Mouse (Mus musculus) monocyte, adult 2 months (primary cell): ENCODE measurements around the gene Mapk12.

Experiments
- DNase-seq, 2 experiments: peaks; one replicate each; pipeline ENCODE4 v3.0.0; 2022; ENCODE audit warnings: low spot score in 2 of 2, low read depth in 1 of 2

Mapk12 gene

GRCm38 (mm10) chr15:89140659-89141252, at the start of gene Mapk12:
TSS of gene Mapk12 (minus strand) at chr15:89140703.
- no peak for DNase-seq

DNA sequence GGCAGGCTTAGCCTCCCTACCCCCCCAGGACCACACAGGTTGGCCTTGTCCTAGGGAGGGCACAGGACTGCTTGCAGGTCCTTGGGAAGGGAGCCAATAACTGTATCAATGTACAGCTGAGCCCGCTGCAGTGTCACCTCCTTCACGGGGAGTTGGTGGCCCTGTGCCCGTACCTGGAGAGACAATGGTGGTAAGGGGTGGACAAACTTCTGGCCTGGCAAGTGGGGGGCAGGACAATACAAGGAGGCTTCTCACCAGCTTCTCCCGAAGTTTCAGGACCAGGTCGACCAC, 44.4 kb upstream of the Mapk12 start:
- no peak for DNase-seq

- DNase-seq: no peak
Observed at GRCm38 (mm10) chr15:89184141-89184936, 43.8 kb upstream of the Mapk12 start.

DNA sequence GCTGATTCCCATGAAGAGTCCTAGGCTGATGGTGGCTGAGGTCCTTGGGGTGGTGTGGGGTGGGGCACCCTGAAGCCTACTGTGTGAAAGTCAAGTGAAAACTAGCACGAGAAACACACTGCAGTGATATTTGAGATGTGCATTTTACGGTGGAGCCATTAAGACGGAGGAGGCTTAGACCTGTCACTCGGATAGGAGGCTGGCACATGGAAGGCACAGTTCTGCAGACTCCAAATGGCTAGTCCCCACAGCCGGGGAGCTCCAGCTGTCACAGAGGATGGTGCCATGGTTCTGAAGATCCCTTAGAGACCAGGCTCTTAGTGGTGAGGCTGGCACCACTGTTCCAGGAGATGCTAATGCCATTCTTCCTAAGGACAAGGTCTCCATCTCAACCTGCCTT, 42.3 kb upstream of the Mapk12 start:
- DNase-seq: no peak

DNA sequence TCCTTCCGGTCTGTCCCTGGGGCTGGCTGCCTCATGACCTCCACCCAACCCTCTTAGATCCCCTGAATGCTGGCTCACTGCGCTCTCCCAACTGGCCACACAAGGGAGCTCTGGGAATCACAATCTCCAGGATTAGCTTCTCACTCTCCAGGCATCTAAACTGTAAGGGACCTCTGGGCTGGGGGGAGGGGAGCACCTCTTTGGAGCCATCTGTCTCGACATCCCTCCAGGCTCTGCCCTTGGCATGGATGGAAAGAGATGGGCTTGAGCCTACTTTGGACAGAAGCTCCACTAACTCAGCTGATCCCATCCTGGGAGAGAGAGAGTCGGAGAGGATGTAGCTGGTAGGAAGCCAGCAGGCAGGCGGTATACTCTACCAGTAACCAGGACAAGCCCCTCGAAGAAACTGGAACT, 41.8 kb upstream of the Mapk12 start:
- DNase-seq: no peak

GRCm38 (mm10) chr15:89181561-89182270, 41.2 kb upstream of the Mapk12 start:
- no peak for DNase-seq

GRCm38 (mm10) chr15:89180571-89181229, 40.2 kb upstream of the Mapk12 start, which contains the start of gene Plxnb2:
TSS of gene Plxnb2 (minus strand) at chr15:89180788.
- peak in 1 of 2 experiments; percentile 68 for DNase-seq

DNA sequence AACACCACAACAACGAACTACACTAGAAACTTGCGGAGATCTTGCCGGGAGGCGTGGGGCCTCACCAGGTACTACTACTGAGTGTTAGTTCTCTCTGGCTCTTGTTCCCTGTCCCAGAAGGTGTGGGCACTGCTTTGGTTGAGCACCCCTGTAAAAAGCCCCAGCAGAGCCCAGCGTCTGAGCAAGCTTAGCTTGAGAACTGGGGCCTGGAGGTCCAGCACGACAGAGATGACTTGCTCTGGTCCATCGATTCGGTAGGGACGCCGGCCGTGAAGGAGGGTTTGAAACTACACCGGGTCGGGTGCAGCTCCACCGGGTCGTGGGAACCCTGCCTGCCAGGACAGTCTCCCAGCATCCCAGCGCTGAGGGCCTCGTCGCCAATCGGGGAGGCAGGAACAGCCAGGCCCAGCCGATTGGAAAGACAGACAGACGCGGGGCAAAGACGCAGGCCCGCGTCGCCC, 39.6 kb upstream of the Mapk12 start:
- no peak for DNase-seq

DNA sequence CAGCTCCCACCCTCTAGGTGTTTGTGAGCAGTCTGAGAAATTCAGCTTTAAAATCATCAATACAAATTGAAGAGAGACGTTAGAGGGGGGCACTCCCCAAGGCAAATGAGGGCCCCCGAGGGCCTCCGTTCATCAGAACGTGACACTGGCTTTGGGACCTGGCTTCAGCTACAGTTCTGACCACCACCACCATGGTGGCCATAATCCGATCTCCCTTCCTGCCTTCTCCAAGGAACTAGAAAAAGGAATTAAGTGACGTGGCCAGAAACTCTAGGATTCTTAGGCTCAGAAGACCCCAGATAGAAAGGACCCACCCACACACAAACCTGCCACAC, 39.1 kb upstream of the Mapk12 start:
- DNase-seq: no peak

GRCm38 (mm10) chr15:89178954-89179629, 38.6 kb upstream of the Mapk12 start:
- peak in 1 of 2 experiments; percentile 31 for DNase-seq

- no peak for DNase-seq
Observed at GRCm38 (mm10) chr15:89178260-89178860, 37.9 kb upstream of the Mapk12 start.

- DNase-seq: peak; percentile 64 to 67
Observed at GRCm38 (mm10) chr15:89177576-89178259, 37.2 kb upstream of the Mapk12 start.

DNA sequence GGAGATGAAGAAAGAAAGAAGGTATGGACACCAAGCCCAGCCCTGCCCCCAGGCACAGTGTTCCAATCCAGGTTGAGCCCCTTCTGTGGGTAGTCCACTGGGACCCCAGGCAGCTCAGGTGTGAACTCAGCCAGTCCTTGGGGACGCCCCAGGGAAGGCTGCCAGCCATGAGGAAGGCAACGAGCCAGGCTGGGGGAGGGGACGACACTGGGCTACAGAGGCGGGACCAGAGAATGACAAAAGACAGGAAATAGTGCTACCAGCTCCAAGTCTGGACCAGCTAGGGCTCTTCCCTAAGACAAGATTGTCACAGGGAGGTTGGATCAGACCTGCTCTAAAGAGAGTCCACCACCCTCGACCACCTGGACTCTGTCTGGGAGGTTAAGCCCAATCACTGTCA, 36.6 kb upstream of the Mapk12 start:
- peak in 1 of 2 experiments; percentile 64 for DNase-seq

- no peak for DNase-seq
Observed at GRCm38 (mm10) chr15:89175411-89176155, 35.1 kb upstream of the Mapk12 start.

DNA sequence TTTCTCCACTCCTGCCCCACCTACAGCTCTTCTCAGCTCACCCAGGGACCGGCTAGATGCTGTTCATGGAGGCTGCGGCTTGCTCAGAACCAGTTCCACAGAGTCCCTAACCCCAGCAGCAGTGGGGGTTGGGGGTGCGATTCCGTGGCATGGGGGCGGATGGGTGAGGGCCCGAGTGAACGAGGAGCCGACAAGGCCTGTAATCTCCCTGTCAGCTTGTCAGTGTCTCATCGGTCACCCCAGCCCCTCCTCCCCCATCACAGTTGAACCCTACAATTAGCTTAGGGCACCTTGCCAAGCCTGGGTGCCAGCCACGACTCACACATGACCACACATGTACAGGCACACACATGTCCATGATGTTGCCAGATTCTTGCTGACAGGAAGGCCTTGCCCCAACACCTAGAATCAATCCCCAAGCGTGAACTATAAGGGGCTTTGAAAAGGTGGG, 34.4 kb upstream of the Mapk12 start:
- DNase-seq: no peak

DNA sequence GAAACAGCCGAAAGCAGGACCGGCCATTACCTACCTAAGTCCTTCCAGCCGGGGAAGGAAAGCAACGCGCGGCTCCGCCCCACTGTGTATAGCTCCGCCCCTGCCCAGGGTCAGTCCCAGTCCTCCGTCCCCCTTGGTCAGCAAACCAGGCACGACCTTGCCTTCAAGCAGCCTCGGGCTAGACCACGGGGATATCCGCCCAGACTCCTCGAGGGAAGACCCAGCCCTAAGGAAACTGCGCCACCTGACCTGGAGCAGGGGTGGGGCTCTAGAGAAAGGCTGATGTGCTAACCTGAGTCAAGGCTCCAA, 33.4 kb upstream of the Mapk12 start:
- DNase-seq: no peak

- DNase-seq: no peak
Observed at GRCm38 (mm10) chr15:89173024-89173905, 32.8 kb upstream of the Mapk12 start.

- DNase-seq: no peak
Observed at GRCm38 (mm10) chr15:89172276-89172935, 31.9 kb upstream of the Mapk12 start.
